Mouse (Mus musculus) midbrain, embryonic 12.5 days (tissue): ENCODE results near the gene Guca1b. TPM values are rescaled to one million over a fixed set of nuclear protein-coding genes. Genes with fewer than 3 reads are reported as not detected.

Experiments used
- ATAC-seq: fragments of 200-750 bp; cut with Nextera tagmentation; 2 replicates; pipeline ENCODE4 v1.8.0; 2017; ENCODE audit warnings: low read depth, moderate TSS enrichment, moderate library complexity; ENCODE audit not compliant: low FRiP score
- H3K27ac ChIP-seq: fragments of 300-500 bp; sonication (generic); replicated peaks from 2 replicates; pipeline ENCODE4 v1.5.1; 2016; ENCODE audit warnings: mild to moderate bottlenecking
- H3K27me3 ChIP-seq: fragments of 300-500 bp; sonication (generic); 2 replicates; pipeline ENCODE4 v1.6.1; 2016; ENCODE audit warnings: mild to moderate bottlenecking
- H3K36me3 ChIP-seq: fragments of 300-500 bp; sonication (generic); 2 replicates; pipeline ENCODE4 v1.6.1; 2016
- H3K4me1 ChIP-seq: fragments of 300-500 bp; sonication (generic); 2 replicates; pipeline ENCODE4 v1.6.1; 2016
- H3K4me2 ChIP-seq: fragments of 300-500 bp; sonication (generic); replicated peaks from 2 replicates; pipeline ENCODE4 v1.6.1; 2016; ENCODE audit warnings: mild to moderate bottlenecking, moderate library complexity
- H3K4me3 ChIP-seq: fragments of 300-500 bp; sonication (generic); 2 replicates; pipeline ENCODE4 v1.5.1; 2016; ENCODE audit warnings: mild to moderate bottlenecking
- H3K9ac ChIP-seq: fragments of 300-500 bp; sonication (generic); replicated peaks from 2 replicates; pipeline ENCODE4 v1.6.1; 2016; ENCODE audit warnings: mild to moderate bottlenecking, moderate library complexity
- H3K9me3 ChIP-seq: fragments of 300-500 bp; sonication (generic); 2 replicates; pipeline ENCODE4 v1.6.1; 2016; ENCODE audit warnings: mild to moderate bottlenecking
- WGBS: fragments of 180-500 bp; shearing (Covaris S2); methylation state at CpG from one replicate; pipeline ENCODE4 v1.1.7; 2016; 5-methylcytosine and 5-hydroxymethylcytosine counted together
- polyA plus RNA-seq: library from polyadenylated mRNA; unstranded; fragments of >200 nt; fragmentation: Nextera tagmentation; extraction: Ambion mirVana; gene quantifications from 2 replicates; pipeline ENCODE4 v1.2.1, GENCODE M21; 2016

Guca1b gene
- polyA plus RNA-seq, result 0.73 and 0.77 TPM in 2 replicates

GRCm38 (mm10) chr17:47385145-47385544 is at the start of gene Guca1b:
Guca1b (plus strand) TSS chr17:47385393.
- Histone ChIP-seq H3K27me3 (peaks cover 3% of the 10 kb centered on the region; the same call in 1 of the 2 replicates), H3K4me2 (no peak within 1 kb of the TSS), H3K4me1 (peaks cover 3% of the 10 kb centered on the region; the same call in 1 of the 2 replicates), H3K9ac (no peak within 1 kb of the TSS), H3K4me3 (no peak within 1 kb of the TSS), H3K9me3 (no peaks in the 10 kb centered on the region), H3K36me3 (peaks cover 11% of the 10 kb centered on the region; the same call in 1 of the 2 replicates), H3K27ac (no peak within 1 kb of the TSS)
- 30% methylated on average over 10 of the region's 10 CpGs for WGBS
- no peak for ATAC-seq

GRCm38 (mm10) chr17:47343121-47343520 is 42.1 kb upstream of the Guca1b start:
- WGBS, result 80% methylated on average over 2 of the region's 2 CpGs
- Histone ChIP-seq H3K9ac (no peak overlapping the region), H3K36me3 (peaks cover 93% of the 10 kb centered on the region), H3K4me2 (no peak overlapping the region), H3K9me3 (0 out of 2 replicates have a peak, but pooled peaks cover 7% of the 10 kb centered on the region), H3K27ac (no peak overlapping the region), H3K4me3 (no peak overlapping the region), H3K4me1 (no peaks in the 10 kb centered on the region), H3K27me3 (no peaks in the 10 kb centered on the region)
- ATAC-seq, result no peak

- Histone ChIP-seq H3K4me2 (no peak overlapping the region), H3K9me3 (peaks cover 33% of the 10 kb centered on the region)
Measured at GRCm38 (mm10) chr17:47349721-47350319, 35.4 kb upstream of the Guca1b start.

DNA sequence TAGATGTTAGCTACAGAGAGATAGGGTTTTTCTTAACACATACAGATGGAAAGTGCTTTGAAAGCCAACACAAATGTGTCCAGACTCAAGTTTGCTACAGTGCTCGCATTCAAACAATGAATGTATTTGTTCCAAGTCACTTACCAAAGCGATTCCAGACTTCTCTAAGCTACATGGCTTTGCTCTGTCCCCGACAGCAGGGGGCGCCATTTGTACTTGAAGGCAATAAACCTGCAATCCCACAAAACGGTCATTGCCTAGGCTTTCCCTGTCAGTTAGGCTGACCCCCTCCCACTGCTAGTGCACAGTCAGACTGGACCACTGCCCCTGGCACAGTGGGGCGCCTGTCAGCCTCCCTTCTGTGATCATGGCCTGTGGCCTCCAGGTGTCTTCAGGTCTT is 25.2 kb upstream of the Guca1b start:
- 36% methylated on average over 6 of the region's 6 CpGs for WGBS
- no peak overlapping the region for H3K9ac ChIP-seq
- H3K9me3 ChIP-seq, result no peaks in the 10 kb centered on the region
- ATAC-seq, result no peak
- peaks cover 6% of the 10 kb centered on the region for H3K27me3 ChIP-seq
- no peak overlapping the region for H3K27ac ChIP-seq
- no peak overlapping the region for H3K4me3 ChIP-seq
- no peak overlapping the region for H3K4me2 ChIP-seq
- peaks cover 48% of the 10 kb centered on the region for H3K36me3 ChIP-seq
- H3K4me1 ChIP-seq, result no peaks in the 10 kb centered on the region

More at GRCm38 (mm10) chr17:47349721-47350319, 35.4 kb upstream of the Guca1b start:
- 74% methylated on average over 3 of the region's 3 CpGs for WGBS
- H3K4me1 ChIP-seq, result no peaks in the 10 kb centered on the region
- no peak for ATAC-seq
- H3K27ac ChIP-seq, result no peak overlapping the region
- H3K4me3 ChIP-seq, result no peak overlapping the region
- no peak overlapping the region for H3K9ac ChIP-seq
- peaks cover 96% of the 10 kb centered on the region for H3K36me3 ChIP-seq
- H3K27me3 ChIP-seq, result no peaks in the 10 kb centered on the region

DNA sequence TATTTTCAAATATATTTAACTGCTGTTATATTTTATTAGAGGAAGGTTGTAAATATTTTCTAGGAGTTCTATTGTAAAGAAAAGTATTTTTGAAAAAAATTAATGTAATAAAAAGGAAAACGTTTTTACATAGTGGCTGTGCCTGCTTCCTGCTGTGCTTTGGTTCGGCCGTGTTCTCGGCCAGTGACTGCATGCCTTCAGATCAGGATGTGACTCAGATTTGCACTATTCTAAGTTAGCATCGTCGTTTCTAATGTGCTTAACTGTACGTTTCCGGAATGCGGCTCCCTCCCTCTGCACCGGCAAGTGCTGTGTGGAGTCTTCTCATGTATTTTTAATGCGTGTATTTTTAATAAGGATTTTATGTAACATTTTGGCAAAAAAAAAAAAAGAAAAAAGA is 23.9 kb upstream of the Guca1b start:
- H3K9me3 ChIP-seq, result no peaks in the 10 kb centered on the region
- H3K9ac ChIP-seq, result no peak overlapping the region
- peaks cover 36% of the 10 kb centered on the region for H3K36me3 ChIP-seq
- no peak overlapping the region for H3K27ac ChIP-seq
- 85% methylated on average over 11 of the region's 11 CpGs for WGBS
- no peak overlapping the region for H3K4me2 ChIP-seq
- H3K27me3 ChIP-seq, result peaks cover 18% of the 10 kb centered on the region
- no peaks in the 10 kb centered on the region for H3K4me1 ChIP-seq
- no peak overlapping the region for H3K4me3 ChIP-seq
- no peak for ATAC-seq

DNA sequence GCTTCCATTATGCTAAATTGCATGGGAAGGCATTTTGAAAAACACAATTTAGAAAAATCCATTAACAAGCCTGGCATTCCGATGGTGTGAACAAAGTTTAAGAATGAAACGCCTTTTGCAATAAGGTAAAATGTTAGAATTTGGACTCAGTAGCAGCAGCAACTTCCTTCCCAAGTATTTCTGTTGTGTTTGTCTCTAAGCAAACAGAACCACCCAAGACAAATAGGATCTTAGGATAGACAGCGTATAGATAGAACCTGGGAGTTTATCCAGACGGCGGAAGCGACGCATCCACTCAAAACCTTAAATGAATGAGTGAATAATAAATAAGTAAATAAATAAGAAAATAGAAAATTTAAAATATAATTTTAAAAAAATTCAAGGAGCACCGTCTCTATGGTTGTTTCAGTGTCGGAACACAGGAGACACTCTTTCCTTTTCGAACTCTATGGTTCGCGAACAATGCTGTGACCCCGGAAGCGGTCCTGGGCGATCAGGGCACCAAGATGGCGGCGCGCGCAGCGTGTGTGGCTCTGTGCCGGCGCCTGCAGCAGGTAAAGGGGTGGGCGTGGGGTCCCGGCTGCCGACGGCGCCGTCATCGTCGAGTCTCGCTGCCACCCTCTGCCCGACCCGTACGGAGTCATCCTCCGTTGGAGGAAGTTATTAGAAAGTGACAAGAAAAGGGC is 16.6 kb upstream of the Guca1b start, which contains the start of gene Mrps10:
Gene Mrps10, plus strand, starts transcription at position 487 of the 686 bp plus-strand sequence.
- ATAC-seq, result peak; percentile 89
- peaks cover 3% of the 10 kb centered on the region for H3K4me1 ChIP-seq
- H3K4me3 ChIP-seq, result peak within 1 kb of the TSS; percentile 52
- WGBS, result 3% methylated on average over 35 of the region's 35 CpGs
- H3K36me3 ChIP-seq, result peaks cover 12% of the 10 kb centered on the region; the same call in 1 of the 2 replicates
- H3K9ac ChIP-seq, result peak within 1 kb of the TSS; percentile 63
- peak within 1 kb of the TSS; percentile 74 for H3K4me2 ChIP-seq
- no peaks in the 10 kb centered on the region for H3K9me3 ChIP-seq
- H3K27ac ChIP-seq, result peak within 1 kb of the TSS; percentile 58
- H3K27me3 ChIP-seq, result peaks cover 30% of the 10 kb centered on the region

GRCm38 (mm10) chr17:47369087-47369443 is 16.1 kb upstream of the Guca1b start:
- Histone ChIP-seq H3K9ac (peak overlapping the region; percentile 63), H3K36me3 (peaks cover 18% of the 10 kb centered on the region), H3K4me3 (peak overlapping the region; percentile 52), H3K27me3 (peaks cover 30% of the 10 kb centered on the region), H3K4me1 (peaks cover 3% of the 10 kb centered on the region), H3K4me2 (peak overlapping the region; percentile 74), H3K9me3 (no peaks in the 10 kb centered on the region), H3K27ac (peak overlapping the region; percentile 58)
- WGBS, result under 1% methylated on average over 20 of the region's 20 CpGs
- ATAC-seq, result peak; percentile 65

DNA sequence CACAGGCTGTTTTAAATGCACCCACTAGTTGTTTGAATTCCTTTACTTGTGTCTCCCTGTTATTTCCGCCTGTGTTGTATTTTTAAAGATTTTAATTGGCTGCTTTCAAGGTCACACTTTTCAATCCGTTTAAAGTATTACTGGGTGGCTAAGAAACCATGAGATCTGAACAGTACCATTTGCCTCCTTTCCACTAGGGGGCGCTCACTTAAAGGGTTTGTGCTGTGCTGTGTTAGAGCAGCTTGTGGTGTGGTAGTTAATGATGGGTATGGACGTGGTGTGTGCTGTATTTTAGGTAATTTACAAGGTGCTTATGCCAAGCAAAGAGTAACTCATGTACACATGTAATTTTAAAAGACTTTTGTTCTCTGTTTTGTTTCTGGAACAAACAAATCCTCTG is 13.7 kb upstream of the Guca1b start:
- no peak overlapping the region for H3K4me3 ChIP-seq
- no peak overlapping the region for H3K9ac ChIP-seq
- H3K9me3 ChIP-seq, result no peaks in the 10 kb centered on the region
- H3K27me3 ChIP-seq, result peaks cover 10% of the 10 kb centered on the region
- peaks cover 40% of the 10 kb centered on the region for H3K36me3 ChIP-seq
- no peak overlapping the region for H3K4me2 ChIP-seq
- WGBS, result 8% methylated on average over 4 of the region's 4 CpGs
- peaks cover 3% of the 10 kb centered on the region for H3K4me1 ChIP-seq
- peak; percentile 25; the same call in 1 of the 2 replicates for ATAC-seq
- H3K27ac ChIP-seq, result no peak overlapping the region

GRCm38 (mm10) chr17:47373991-47374390 is 11.2 kb upstream of the Guca1b start:
- Histone ChIP-seq H3K4me2 (no peak overlapping the region), H3K4me1 (peaks cover 3% of the 10 kb centered on the region), H3K27ac (no peak overlapping the region), H3K4me3 (no peak overlapping the region), H3K9ac (no peak overlapping the region), H3K36me3 (peaks cover 64% of the 10 kb centered on the region), H3K9me3 (no peaks in the 10 kb centered on the region), H3K27me3 (no peaks in the 10 kb centered on the region)
- ATAC-seq, result no peak
- 85% methylated on average over 6 of the region's 6 CpGs for WGBS

DNA sequence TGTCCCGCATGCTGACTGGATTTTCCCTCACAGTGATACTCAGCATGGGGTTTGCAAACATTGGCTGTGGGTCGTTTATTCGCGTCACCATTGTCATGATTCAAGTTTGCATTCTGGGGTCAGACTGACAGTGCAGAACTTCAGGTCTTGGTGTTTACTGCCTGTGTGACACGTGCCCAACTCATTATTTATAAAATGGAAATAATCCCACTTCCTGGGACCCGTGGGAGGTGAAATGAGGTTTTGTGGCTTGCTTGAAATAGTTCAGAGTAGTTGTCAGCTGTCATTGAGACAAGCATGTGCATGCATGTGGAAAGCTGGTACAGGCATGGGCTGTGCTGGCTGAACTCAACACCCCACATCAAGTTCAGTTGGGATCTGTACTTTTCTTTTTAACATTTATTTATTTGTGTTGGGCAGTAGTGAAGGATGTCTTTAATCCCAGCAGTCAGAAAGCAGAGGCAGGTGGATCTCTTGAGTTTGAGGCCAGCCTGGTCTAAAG is 8.4 kb upstream of the Guca1b start:
- Histone ChIP-seq H3K27ac (no peak overlapping the region), H3K4me2 (no peak overlapping the region), H3K4me3 (no peak overlapping the region), H3K9me3 (no peaks in the 10 kb centered on the region), H3K36me3 (peaks cover 87% of the 10 kb centered on the region), H3K9ac (no peak overlapping the region), H3K27me3 (no peaks in the 10 kb centered on the region), H3K4me1 (peaks cover 3% of the 10 kb centered on the region; the same call in 1 of the 2 replicates)
- ATAC-seq, result no peak
- 93% methylated on average over 6 of the region's 6 CpGs for WGBS

GRCm38 (mm10) chr17:47378133-47378532 is 7.1 kb upstream of the Guca1b start:
- H3K27me3 ChIP-seq, result no peaks in the 10 kb centered on the region
- H3K9me3 ChIP-seq, result no peaks in the 10 kb centered on the region
- H3K27ac ChIP-seq, result no peak overlapping the region
- H3K4me2 ChIP-seq, result no peak overlapping the region
- 80% methylated on average over 15 of the region's 15 CpGs for WGBS
- ATAC-seq, result no peak
- H3K9ac ChIP-seq, result no peak overlapping the region
- H3K4me3 ChIP-seq, result no peak overlapping the region
- H3K36me3 ChIP-seq, result peaks cover 79% of the 10 kb centered on the region
- H3K4me1 ChIP-seq, result peaks cover 3% of the 10 kb centered on the region; the same call in 1 of the 2 replicates

GRCm38 (mm10) chr17:47381917-47382316 is 3.3 kb upstream of the Guca1b start:
- H3K4me3 ChIP-seq, result no peak overlapping the region
- peaks cover 3% of the 10 kb centered on the region; the same call in 1 of the 2 replicates for H3K4me1 ChIP-seq
- no peak overlapping the region for H3K9ac ChIP-seq
- H3K27ac ChIP-seq, result no peak overlapping the region
- 52% methylated on average over 11 of the region's 11 CpGs for WGBS
- no peaks in the 10 kb centered on the region for H3K9me3 ChIP-seq
- no peak overlapping the region for H3K4me2 ChIP-seq
- H3K27me3 ChIP-seq, result peaks cover 3% of the 10 kb centered on the region; the same call in 1 of the 2 replicates
- peaks cover 43% of the 10 kb centered on the region for H3K36me3 ChIP-seq
- no peak for ATAC-seq
